Mouse (Mus musculus): ENCODE data around the gene Vmn2r83. TPM values are rescaled to one million over a fixed set of nuclear protein-coding genes. Genes with fewer than 3 reads are reported as not detected.

The Vmn2r83 gene
- polyA plus RNA-seq (2014; fragmentation: Illumina TruSeq; extraction: RNeasy Lipid Tissue Mini Kit (QIAGEN cat#74804); ENCODE audit: low read depth, low replicate concordance), result not detected

GRCm38 (mm10) chr10:79468431-79468830 is at the start of gene Vmn2r83:
Gene Vmn2r83 (plus strand): TSS chr10:79468731.

GRCm38 (mm10) chr10:79533126-79533911 is 64.8 kb downstream of the Vmn2r83 start, which contains the start of gene Plpp2:
Gene Plpp2 (minus strand): TSS chr10:79533796.

Other genes starting within 250 kb of the Vmn2r83 start
- gene Vmn2r81, start 221.0 kb upstream of the Vmn2r83 start, polyA plus RNA-seq (2014; fragmentation: Illumina TruSeq; extraction: RNeasy Lipid Tissue Mini Kit (QIAGEN cat#74804); ENCODE audit: low read depth, low replicate concordance), result not detected
- gene Vmn2r82, start 112.2 kb upstream of the Vmn2r83 start, polyA plus RNA-seq (2014; fragmentation: Illumina TruSeq; extraction: RNeasy Lipid Tissue Mini Kit (QIAGEN cat#74804); ENCODE audit: low read depth, low replicate concordance), result not detected
- gene Plpp2, start 65.1 kb downstream of the Vmn2r83 start, polyA plus RNA-seq (2014; fragmentation: Illumina TruSeq; extraction: RNeasy Lipid Tissue Mini Kit (QIAGEN cat#74804); ENCODE audit: low read depth, low replicate concordance), result 1.9 TPM
- gene Mier2, start 86.5 kb downstream of the Vmn2r83 start, polyA plus RNA-seq (2014; fragmentation: Illumina TruSeq; extraction: RNeasy Lipid Tissue Mini Kit (QIAGEN cat#74804); ENCODE audit: low read depth, low replicate concordance), result 0.24 TPM
- not detected for gene Theg, start 118.6 kb downstream of the Vmn2r83 start, polyA plus RNA-seq (2014; fragmentation: Illumina TruSeq; extraction: RNeasy Lipid Tissue Mini Kit (QIAGEN cat#74804); ENCODE audit: low read depth, low replicate concordance)
- gene C2cd4c, start 145.3 kb downstream of the Vmn2r83 start, polyA plus RNA-seq (2014; fragmentation: Illumina TruSeq; extraction: RNeasy Lipid Tissue Mini Kit (QIAGEN cat#74804); ENCODE audit: low read depth, low replicate concordance), result not detected
- gene Shc2, start 169.2 kb downstream of the Vmn2r83 start, polyA plus RNA-seq (2014; fragmentation: Illumina TruSeq; extraction: RNeasy Lipid Tissue Mini Kit (QIAGEN cat#74804); ENCODE audit: low read depth, low replicate concordance), result not detected
- gene Odf3l2, start 177.0 kb downstream of the Vmn2r83 start, polyA plus RNA-seq (2014; fragmentation: Illumina TruSeq; extraction: RNeasy Lipid Tissue Mini Kit (QIAGEN cat#74804); ENCODE audit: low read depth, low replicate concordance), result not detected
- gene Madcam1, start 195.8 kb downstream of the Vmn2r83 start, polyA plus RNA-seq (2014; fragmentation: Illumina TruSeq; extraction: RNeasy Lipid Tissue Mini Kit (QIAGEN cat#74804); ENCODE audit: low read depth, low replicate concordance), result not detected
- not detected for gene Tpgs1, start 200.6 kb downstream of the Vmn2r83 start, polyA plus RNA-seq (2014; fragmentation: Illumina TruSeq; extraction: RNeasy Lipid Tissue Mini Kit (QIAGEN cat#74804); ENCODE audit: low read depth, low replicate concordance)
- 7.5 TPM for gene Cdc34, start 213.5 kb downstream of the Vmn2r83 start, polyA plus RNA-seq (2014; fragmentation: Illumina TruSeq; extraction: RNeasy Lipid Tissue Mini Kit (QIAGEN cat#74804); ENCODE audit: low read depth, low replicate concordance)
- not detected for gene Gzmm, start 220.3 kb downstream of the Vmn2r83 start, polyA plus RNA-seq (2014; fragmentation: Illumina TruSeq; extraction: RNeasy Lipid Tissue Mini Kit (QIAGEN cat#74804); ENCODE audit: low read depth, low replicate concordance)
- 261 TPM for gene Bsg, start 235.8 kb downstream of the Vmn2r83 start, polyA plus RNA-seq (2014; fragmentation: Illumina TruSeq; extraction: RNeasy Lipid Tissue Mini Kit (QIAGEN cat#74804); ENCODE audit: low read depth, low replicate concordance)
- gene Hcn2, start 247.9 kb downstream of the Vmn2r83 start, polyA plus RNA-seq (2014; fragmentation: Illumina TruSeq; extraction: RNeasy Lipid Tissue Mini Kit (QIAGEN cat#74804); ENCODE audit: low read depth, low replicate concordance), result not detected